Mouse (Mus musculus) brain, embryonic 14.5 days (tissue): Measurements from ENCODE around the gene Fbxw10.
A peak's percentile ranks its signal among the peaks of the same experiment; 100 is the strongest.

Experiments
- CTCF ChIP-seq: fragments of 200-500 bp; IDR thresholded peaks from 2 replicates; pipeline ENCODE4 v1.5.1; 2012; ENCODE audit warnings: inconsistent platforms, mild to moderate bottlenecking, moderate library complexity, borderline replicate concordance; ENCODE audit not compliant: insufficient read depth, insufficient read length; ENCODE audit errors: extremely low read depth
- POLR2A ChIP-seq: fragments of 200-500 bp; IDR thresholded peaks from 2 replicates; pipeline ENCODE4 v1.6.1; 2012; ENCODE audit warnings: mild to moderate bottlenecking, inconsistent platforms, borderline replicate concordance; ENCODE audit not compliant: poor library complexity, insufficient read depth, insufficient read length, severe bottlenecking; ENCODE audit errors: extremely low read depth

DNA sequence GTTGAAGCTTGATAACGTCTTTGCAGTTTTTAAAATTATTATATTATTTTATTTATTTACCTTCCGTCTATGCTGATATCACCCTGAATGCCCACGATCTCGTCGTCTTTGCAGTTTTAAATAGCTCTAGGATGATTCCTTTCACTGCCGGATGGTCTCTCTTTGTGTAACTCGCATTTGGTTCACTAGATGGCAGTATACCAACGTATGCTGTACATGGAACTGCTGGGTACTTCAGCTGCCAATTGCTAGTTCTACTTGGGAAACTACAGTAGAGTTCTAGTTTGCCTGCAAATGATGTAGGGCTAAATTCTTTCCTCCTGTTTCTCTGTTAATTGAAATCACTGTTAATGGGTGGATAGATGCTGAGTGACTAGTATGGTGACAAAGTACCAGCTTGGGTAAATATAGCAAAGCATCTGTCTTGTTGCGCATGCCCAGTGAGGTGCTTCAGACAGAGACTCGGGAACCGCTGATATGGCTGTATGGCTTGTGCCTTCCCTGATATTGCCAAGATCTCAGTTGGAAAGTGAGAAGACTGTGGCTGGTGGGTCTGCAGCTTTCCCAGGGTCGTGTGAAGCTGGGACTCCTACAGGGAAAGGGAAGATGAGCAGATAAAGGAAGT lies 54.9 kb downstream of the Fbxw10 start:
- TF ChIP-seq CTCF = peak; percentile 75; the same call in 1 of the 2 replicates
- TF ChIP-seq POLR2A = no peak
